Mouse (Mus musculus): Measurements from ENCODE around the gene Nfrkb. TPM values are rescaled to one million over a fixed set of nuclear protein-coding genes. Genes with fewer than 3 reads are reported as not detected.

The Nfrkb gene
- polyA plus RNA-seq (2014; fragmentation: Nextera tagmentation; extraction: Ambion mirVana): 17.1 and 18.2 TPM in 2 replicates

DNA sequence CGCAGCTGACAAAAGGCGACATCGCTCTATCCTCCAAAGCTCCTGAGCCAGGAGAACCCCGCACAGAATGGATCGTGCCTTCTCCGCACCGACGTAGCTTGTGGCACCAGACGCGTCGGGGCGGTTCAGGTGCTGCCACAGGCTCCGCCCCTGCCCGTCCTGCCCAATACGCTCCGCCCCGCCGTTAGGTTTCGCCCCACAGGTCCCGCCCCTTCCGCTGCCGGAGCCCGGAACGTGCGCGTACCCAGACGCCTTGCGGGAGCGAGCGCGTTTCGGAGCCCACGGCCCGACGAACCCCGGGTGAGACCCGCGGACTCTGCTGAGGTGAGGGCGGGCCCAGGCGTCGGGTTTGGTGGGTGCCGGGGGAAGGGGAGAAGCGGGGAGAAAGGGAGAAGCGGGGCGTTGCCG, at the start of gene Nfrkb:
Nfrkb (plus strand) TSS at position 246 of the 408 bp plus-strand sequence.
- peak; percentile 99 for ATAC-seq (ENCODE audit: insufficient number of reproducible peaks, insufficient read depth, low FRiP score, low read depth)
- peak within 1 kb of the TSS; percentile 95 for H3K9ac ChIP-seq (ENCODE audit: low read length)

DNA sequence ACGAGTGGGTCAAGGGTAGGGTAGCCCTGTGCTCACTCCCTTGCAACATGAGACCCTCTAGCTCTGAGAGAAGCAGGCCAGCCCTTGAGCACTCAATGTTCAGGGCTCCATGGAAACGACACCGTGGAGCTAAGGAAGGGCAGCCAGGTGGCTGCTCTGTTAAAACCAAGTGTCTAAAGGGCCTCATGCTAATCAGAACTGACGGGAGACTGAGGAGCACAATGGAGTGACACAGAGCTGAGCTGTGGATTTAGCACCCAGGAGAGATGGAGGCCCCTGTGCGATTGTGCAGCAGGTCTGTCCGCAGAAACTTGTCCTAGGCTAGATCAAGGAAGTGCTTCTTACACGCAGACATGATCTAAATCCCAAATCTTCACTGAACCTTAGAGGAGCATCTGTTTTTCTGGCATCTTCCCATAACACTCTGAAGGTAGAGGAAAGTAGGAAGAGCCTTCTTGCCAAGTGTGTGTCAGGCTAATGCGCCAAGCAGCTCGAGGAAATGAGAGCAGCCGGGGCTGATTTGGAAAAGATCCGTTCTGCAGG, 41.6 kb upstream of the Nfrkb start:
- 0 out of 2 replicates have a peak overlapping the region, but pooled peaks have one; percentile 11 for H3K9ac ChIP-seq (ENCODE audit: low read length)
- H3K4me1 ChIP-seq (ENCODE audit: control insufficient read depth in 2 of 2, insufficient read depth in 2 of 2, low read length in 2 of 2): no peaks in the 10 kb centered on the region
- H3K9me3 ChIP-seq (ENCODE audit: control insufficient read depth, low read length): no peaks in the 10 kb centered on the region
- H3K27me3 ChIP-seq (ENCODE audit: control insufficient read depth, insufficient read depth, low read length): no peaks in the 10 kb centered on the region
- no peak overlapping the region for H3K27ac ChIP-seq (replicated peaks in 1 of 2; ENCODE audit: control insufficient read depth in 1 of 2, insufficient read depth in 1 of 2, low read depth in 2 of 2, low read length in 2 of 2)
- 67% methylated on average over 11 of the region's 11 CpGs for WGBS
- H3K36me3 ChIP-seq (ENCODE audit: control insufficient read depth, insufficient read depth, low read length): peaks cover 12% of the 10 kb centered on the region; the same call in 1 of the 2 replicates
- no peak for ATAC-seq (ENCODE audit: insufficient number of reproducible peaks, insufficient read depth, low FRiP score, low read depth)
- H3K4me3 ChIP-seq (ENCODE audit: control insufficient read depth in 1 of 2, insufficient read depth in 1 of 2, low read depth in 1 of 2, low read length in 2 of 2): no peak overlapping the region
- no peak overlapping the region for H3K4me2 ChIP-seq (ENCODE audit: low read length)

More for the DNA sequence above, at the start of gene Nfrkb:
- Histone ChIP-seq H3K4me2 (ENCODE audit: low read length) (peak within 1 kb of the TSS; percentile 86), H3K4me3 (ENCODE audit: control insufficient read depth in 1 of 2, insufficient read depth in 1 of 2, low read depth in 1 of 2, low read length in 2 of 2) (peak within 1 kb of the TSS; percentile 74 to 95), H3K27ac (replicated peaks in 1 of 2; ENCODE audit: control insufficient read depth in 1 of 2, insufficient read depth in 1 of 2, low read depth in 2 of 2, low read length in 2 of 2) (peak within 1 kb of the TSS in 1 of 2 experiments; percentile 38; a peak in 2 of 4 replicates), H3K27me3 (ENCODE audit: control insufficient read depth, insufficient read depth, low read length) (no peaks in the 10 kb centered on the region), H3K9me3 (ENCODE audit: control insufficient read depth, low read length) (no peaks in the 10 kb centered on the region), H3K36me3 (ENCODE audit: control insufficient read depth, insufficient read depth, low read length) (peaks cover 17% of the 10 kb centered on the region), H3K4me1 (ENCODE audit: control insufficient read depth in 2 of 2, insufficient read depth in 2 of 2, low read length in 2 of 2) (peaks cover 3 to 15% of the 10 kb centered on the region in 2 experiments)
- WGBS: under 1% methylated on average over 45 of the region's 46 CpGs

DNA sequence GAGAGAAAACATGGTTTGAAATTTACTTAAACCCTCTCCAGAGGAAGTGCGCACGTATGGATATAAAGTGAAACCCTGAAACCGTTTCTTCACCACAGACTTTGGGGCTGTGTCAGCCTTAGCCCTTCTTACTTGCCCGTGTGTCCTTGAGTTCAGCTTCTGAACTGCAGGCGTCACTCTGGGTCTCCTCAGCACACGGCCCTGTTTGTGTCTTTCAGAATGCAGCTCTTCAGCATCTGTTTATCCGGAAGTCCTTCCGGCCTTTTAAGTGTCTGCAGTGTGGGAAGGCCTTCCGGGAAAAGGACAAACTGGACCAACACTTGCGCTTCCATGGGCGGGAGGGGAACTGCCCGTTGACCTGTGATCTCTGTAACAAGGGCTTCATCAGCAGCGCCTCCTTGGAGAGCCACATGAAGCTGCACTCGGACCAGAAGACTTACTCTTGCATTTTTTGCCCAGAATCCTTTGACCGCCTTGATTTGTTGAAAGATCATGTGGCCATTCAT, 39.4 kb upstream of the Nfrkb start:
- no peak overlapping the region for H3K4me2 ChIP-seq (ENCODE audit: low read length)
- no peak overlapping the region for H3K4me3 ChIP-seq (ENCODE audit: control insufficient read depth in 1 of 2, insufficient read depth in 1 of 2, low read depth in 1 of 2, low read length in 2 of 2)
- no peak overlapping the region for H3K27ac ChIP-seq (replicated peaks in 1 of 2; ENCODE audit: control insufficient read depth in 1 of 2, insufficient read depth in 1 of 2, low read depth in 2 of 2, low read length in 2 of 2)
- no peak overlapping the region for H3K9ac ChIP-seq (ENCODE audit: low read length)
- H3K4me1 ChIP-seq (ENCODE audit: control insufficient read depth in 2 of 2, insufficient read depth in 2 of 2, low read length in 2 of 2): no peaks in the 10 kb centered on the region
- peaks cover 16% of the 10 kb centered on the region; the same call in 1 of the 2 replicates for H3K36me3 ChIP-seq (ENCODE audit: control insufficient read depth, insufficient read depth, low read length)
- no peaks in the 10 kb centered on the region for H3K27me3 ChIP-seq (ENCODE audit: control insufficient read depth, insufficient read depth, low read length)
- ATAC-seq (ENCODE audit: insufficient number of reproducible peaks, insufficient read depth, low FRiP score, low read depth): no peak
- H3K9me3 ChIP-seq (ENCODE audit: control insufficient read depth, low read length): no peaks in the 10 kb centered on the region
- 58% methylated on average over 15 of the region's 15 CpGs for WGBS

DNA sequence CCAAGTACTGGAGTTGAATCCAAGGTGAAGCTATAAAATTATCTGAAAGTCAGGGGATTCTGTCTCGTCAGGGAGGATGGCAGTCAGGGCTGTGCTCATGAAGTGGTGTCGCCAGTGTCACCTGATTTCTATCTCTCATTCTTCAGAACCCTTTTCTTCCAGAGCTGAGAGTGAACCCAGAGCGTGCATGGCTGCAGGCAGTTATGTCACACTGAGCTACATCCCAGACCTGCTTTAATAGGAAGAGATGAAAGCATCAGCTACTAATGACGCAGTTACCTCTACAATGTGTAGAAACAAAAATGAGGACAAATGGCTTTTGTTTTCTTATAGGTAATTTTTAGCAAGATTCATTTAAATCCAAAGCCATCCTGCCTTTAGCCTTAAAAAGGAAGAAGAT, 37.5 kb upstream of the Nfrkb start:
- no peaks in the 10 kb centered on the region for H3K9me3 ChIP-seq (ENCODE audit: control insufficient read depth, low read length)
- H3K4me3 ChIP-seq (ENCODE audit: control insufficient read depth in 1 of 2, insufficient read depth in 1 of 2, low read depth in 1 of 2, low read length in 2 of 2): no peak overlapping the region
- H3K4me2 ChIP-seq (ENCODE audit: low read length): no peak overlapping the region
- no peaks in the 10 kb centered on the region for H3K4me1 ChIP-seq (ENCODE audit: control insufficient read depth in 2 of 2, insufficient read depth in 2 of 2, low read length in 2 of 2)
- 74% methylated on average over 4 of the region's 4 CpGs for WGBS
- peaks cover 21% of the 10 kb centered on the region for H3K36me3 ChIP-seq (ENCODE audit: control insufficient read depth, insufficient read depth, low read length)
- no peak overlapping the region for H3K27ac ChIP-seq (replicated peaks in 1 of 2; ENCODE audit: control insufficient read depth in 1 of 2, insufficient read depth in 1 of 2, low read depth in 2 of 2, low read length in 2 of 2)
- no peak for ATAC-seq (ENCODE audit: insufficient number of reproducible peaks, insufficient read depth, low FRiP score, low read depth)
- no peaks in the 10 kb centered on the region for H3K27me3 ChIP-seq (ENCODE audit: control insufficient read depth, insufficient read depth, low read length)
- no peak overlapping the region for H3K9ac ChIP-seq (ENCODE audit: low read length)

DNA sequence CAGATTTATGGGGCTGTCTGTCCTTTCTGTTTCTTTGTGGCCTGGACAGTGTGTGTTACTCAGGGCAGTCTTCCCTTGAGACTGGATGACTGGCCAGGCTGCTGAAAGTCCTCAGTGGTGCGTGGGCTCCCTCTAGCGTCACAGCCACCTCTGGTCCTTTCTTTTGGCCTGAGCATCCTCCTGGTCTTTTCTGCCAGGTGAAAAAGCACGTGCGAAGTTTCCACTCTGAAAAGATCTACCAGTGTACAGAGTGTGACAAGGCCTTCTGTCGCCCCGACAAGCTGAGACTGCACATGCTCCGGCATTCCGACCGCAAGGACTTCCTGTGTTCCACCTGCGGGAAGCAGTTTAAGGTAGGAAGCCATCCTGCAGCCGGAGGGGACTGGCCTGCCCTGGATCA, 37.1 kb upstream of the Nfrkb start:
- ATAC-seq (ENCODE audit: insufficient number of reproducible peaks, insufficient read depth, low FRiP score, low read depth): no peak
- peaks cover 23% of the 10 kb centered on the region for H3K36me3 ChIP-seq (ENCODE audit: control insufficient read depth, insufficient read depth, low read length)

DNA sequence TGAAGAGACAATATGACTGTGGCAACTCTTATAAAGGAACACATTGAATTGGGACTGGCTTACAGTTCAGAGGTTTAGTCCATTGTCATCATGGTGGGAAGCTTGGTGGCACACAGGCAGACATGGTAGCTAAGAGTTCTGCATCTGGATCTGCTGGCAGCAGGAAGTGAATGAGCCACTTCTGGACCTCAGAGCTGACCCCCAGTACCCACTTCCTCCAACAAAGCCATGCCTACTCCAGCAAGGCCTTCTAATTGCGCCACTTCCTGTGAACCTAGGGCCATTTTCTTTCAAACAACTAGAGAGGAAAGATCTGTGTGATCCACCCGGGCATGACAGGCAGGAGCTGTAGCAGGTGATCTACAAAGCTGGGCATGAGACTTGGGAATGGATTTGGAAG, 33.3 kb upstream of the Nfrkb start:
- peaks cover 31% of the 10 kb centered on the region for H3K36me3 ChIP-seq (ENCODE audit: control insufficient read depth, insufficient read depth, low read length)
- H3K4me3 ChIP-seq (ENCODE audit: control insufficient read depth in 1 of 2, insufficient read depth in 1 of 2, low read depth in 1 of 2, low read length in 2 of 2): no peak overlapping the region
- H3K27me3 ChIP-seq (ENCODE audit: control insufficient read depth, insufficient read depth, low read length): no peaks in the 10 kb centered on the region
- whole genome bisulfite sequencing: 87% methylated on average over 2 of the region's 2 CpGs
- ATAC-seq (ENCODE audit: insufficient number of reproducible peaks, insufficient read depth, low FRiP score, low read depth): no peak
- no peaks in the 10 kb centered on the region for H3K4me1 ChIP-seq (ENCODE audit: control insufficient read depth in 2 of 2, insufficient read depth in 2 of 2, low read length in 2 of 2)
- no peak overlapping the region for H3K4me2 ChIP-seq (ENCODE audit: low read length)
- no peak overlapping the region for H3K27ac ChIP-seq (replicated peaks in 1 of 2; ENCODE audit: control insufficient read depth in 1 of 2, insufficient read depth in 1 of 2, low read depth in 2 of 2, low read length in 2 of 2)
- H3K9ac ChIP-seq (ENCODE audit: low read length): no peak overlapping the region
- no peaks in the 10 kb centered on the region for H3K9me3 ChIP-seq (ENCODE audit: control insufficient read depth, low read length)

More for the DNA sequence above, 37.1 kb upstream of the Nfrkb start:
- Histone ChIP-seq H3K4me1 (ENCODE audit: control insufficient read depth in 2 of 2, insufficient read depth in 2 of 2, low read length in 2 of 2) (no peaks in the 10 kb centered on the region), H3K27ac (replicated peaks in 1 of 2; ENCODE audit: control insufficient read depth in 1 of 2, insufficient read depth in 1 of 2, low read depth in 2 of 2, low read length in 2 of 2) (no peak overlapping the region), H3K4me3 (ENCODE audit: control insufficient read depth in 1 of 2, insufficient read depth in 1 of 2, low read depth in 1 of 2, low read length in 2 of 2) (no peak overlapping the region), H3K9me3 (ENCODE audit: control insufficient read depth, low read length) (no peaks in the 10 kb centered on the region), H3K4me2 (ENCODE audit: low read length) (no peak overlapping the region), H3K27me3 (ENCODE audit: control insufficient read depth, insufficient read depth, low read length) (no peaks in the 10 kb centered on the region), H3K9ac (ENCODE audit: low read length) (no peak overlapping the region)
- WGBS: 67% methylated on average over 11 of the region's 11 CpGs

DNA sequence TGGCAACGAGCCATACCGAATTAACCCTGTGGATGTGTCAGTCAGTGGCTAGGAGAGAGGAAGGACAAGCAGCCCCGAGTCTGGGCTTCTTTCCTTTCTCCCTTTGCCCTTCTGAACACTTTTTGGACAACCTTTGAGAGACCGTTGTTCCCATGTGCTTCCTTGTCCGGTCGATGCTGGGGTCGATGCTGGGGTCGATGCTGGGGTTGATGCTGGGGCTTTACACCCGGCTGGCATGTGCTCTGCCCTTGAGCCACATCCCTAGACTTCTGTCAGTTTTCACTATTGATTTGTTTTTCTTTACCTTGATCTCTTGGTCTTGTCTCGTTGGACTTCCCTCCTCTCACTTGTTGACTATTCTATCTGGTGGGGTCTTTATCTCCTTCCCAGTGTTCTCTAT, 32.5 kb upstream of the Nfrkb start:
- ATAC-seq (ENCODE audit: insufficient number of reproducible peaks, insufficient read depth, low FRiP score, low read depth): no peak
- no peak overlapping the region for H3K9ac ChIP-seq (ENCODE audit: low read length)
- H3K27me3 ChIP-seq (ENCODE audit: control insufficient read depth, insufficient read depth, low read length): no peaks in the 10 kb centered on the region
- no peak overlapping the region for H3K4me2 ChIP-seq (ENCODE audit: low read length)
- H3K27ac ChIP-seq (replicated peaks in 1 of 2; ENCODE audit: control insufficient read depth in 1 of 2, insufficient read depth in 1 of 2, low read depth in 2 of 2, low read length in 2 of 2): no peak overlapping the region
- 75% methylated on average over 10 of the region's 10 CpGs for WGBS
- no peak overlapping the region for H3K4me3 ChIP-seq (ENCODE audit: control insufficient read depth in 1 of 2, insufficient read depth in 1 of 2, low read depth in 1 of 2, low read length in 2 of 2)
- H3K36me3 ChIP-seq (ENCODE audit: control insufficient read depth, insufficient read depth, low read length): peaks cover 36% of the 10 kb centered on the region
- no peaks in the 10 kb centered on the region for H3K4me1 ChIP-seq (ENCODE audit: control insufficient read depth in 2 of 2, insufficient read depth in 2 of 2, low read length in 2 of 2)
- H3K9me3 ChIP-seq (ENCODE audit: control insufficient read depth, low read length): no peaks in the 10 kb centered on the region

DNA sequence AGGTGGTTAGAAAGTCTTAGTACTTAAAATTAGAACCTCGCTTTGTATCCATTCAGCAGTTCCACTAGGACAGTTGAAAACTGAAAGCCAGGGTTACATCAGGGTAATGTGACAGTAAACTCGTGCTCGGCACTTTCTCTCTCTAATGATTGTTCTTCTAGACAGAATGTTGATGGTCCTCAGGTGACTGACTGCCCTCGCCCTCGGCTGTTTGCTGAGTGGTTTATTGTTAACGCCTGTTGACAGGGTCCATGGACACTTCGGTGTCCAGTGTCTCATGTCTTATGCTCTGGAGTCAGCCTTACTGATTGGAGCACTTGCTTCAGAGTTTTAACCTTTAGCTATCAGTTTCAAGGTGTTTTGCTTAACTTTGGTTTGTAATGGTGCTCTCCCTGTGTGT, 31.9 kb upstream of the Nfrkb start:
- Histone ChIP-seq H3K4me1 (ENCODE audit: control insufficient read depth in 2 of 2, insufficient read depth in 2 of 2, low read length in 2 of 2) (no peaks in the 10 kb centered on the region), H3K36me3 (ENCODE audit: control insufficient read depth, insufficient read depth, low read length) (peaks cover 41% of the 10 kb centered on the region), H3K4me3 (ENCODE audit: control insufficient read depth in 1 of 2, insufficient read depth in 1 of 2, low read depth in 1 of 2, low read length in 2 of 2) (no peak overlapping the region), H3K4me2 (ENCODE audit: low read length) (no peak overlapping the region), H3K9ac (ENCODE audit: low read length) (no peak overlapping the region), H3K27ac (replicated peaks in 1 of 2; ENCODE audit: control insufficient read depth in 1 of 2, insufficient read depth in 1 of 2, low read depth in 2 of 2, low read length in 2 of 2) (no peak overlapping the region), H3K9me3 (ENCODE audit: control insufficient read depth, low read length) (no peaks in the 10 kb centered on the region), H3K27me3 (ENCODE audit: control insufficient read depth, insufficient read depth, low read length) (no peaks in the 10 kb centered on the region)
- no peak for ATAC-seq (ENCODE audit: insufficient number of reproducible peaks, insufficient read depth, low FRiP score, low read depth)
- 50% methylated on average over 7 of the region's 7 CpGs for WGBS

All from heart, embryonic 14.5 days (tissue).